Mouse (Mus musculus) cerebellum, postnatal 14 days (tissue): ENCODE measurements around the gene Ptger4.

Source experiments
- DNase-seq, 2 experiments: peaks; one replicate each; pipeline ENCODE4 v3.0.0; 2021; ENCODE audit warnings: mixed read lengths in 2 of 2

Ptger4 gene

GRCm38 (mm10) chr15:5157386-5157785 lies 86.6 kb downstream of the Ptger4 start:
- DNase-seq, result no peak
